Mouse (Mus musculus): ENCODE results near the gene Klk1b1. TPM values are rescaled to one million over a fixed set of nuclear protein-coding genes. Genes with fewer than 3 reads are reported as not detected.

The Klk1b1 gene
- polyA plus RNA-seq (2011; ENCODE audit: insufficient read depth, insufficient read length, low replicate concordance, missing spikeins), result not detected in 2 replicates

DNA sequence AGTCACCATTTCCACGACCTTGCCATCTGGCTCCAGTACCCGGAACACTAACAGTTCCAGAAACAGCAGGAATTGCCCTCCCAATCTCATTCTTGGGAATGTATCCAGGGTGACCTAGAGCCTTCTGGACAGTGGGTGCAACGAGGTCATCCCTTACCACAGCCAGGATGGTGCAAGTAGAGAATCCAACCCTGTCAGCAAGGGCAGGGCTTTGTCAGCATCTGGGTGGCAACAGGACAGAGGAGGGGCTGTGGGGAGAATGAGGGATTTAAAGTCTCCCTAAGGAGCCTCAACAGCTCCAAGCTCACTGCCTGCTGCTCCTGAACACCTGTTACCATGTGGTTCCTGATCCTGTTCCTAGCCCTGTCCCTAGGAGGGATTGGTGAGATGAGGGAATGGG is at the start of gene Klk1b1:
Gene Klk1b1, plus strand, starts transcription at position 301 of the 400 bp plus-strand sequence.
- Histone ChIP-seq H3K4me3 (replicated peaks; ENCODE audit: control insufficient read depth, low read depth, low read length) (no peak within 1 kb of the TSS), H3K4me1 (ENCODE audit: control insufficient read depth, insufficient read depth, low read length) (peaks cover 1% of the 10 kb centered on the region; the same call in 1 of the 2 replicates), H3K27ac (ENCODE audit: control insufficient read depth, insufficient read depth, low read depth, low read length, poor library complexity) (peak within 1 kb of the TSS; percentile 33; the same call in 1 of the 2 replicates)
- WGBS, result 59% methylated on average over 3 of the region's 3 CpGs
- TF ChIP-seq CTCF (IDR thresholded peaks at IDR 0.05; ENCODE audit: control insufficient read depth, insufficient read depth, low read length) (no peak), POLR2A (IDR thresholded peaks at IDR 0.05; ENCODE audit: borderline replicate concordance, control insufficient read depth, low read depth, low read length) (no peak)

DNA sequence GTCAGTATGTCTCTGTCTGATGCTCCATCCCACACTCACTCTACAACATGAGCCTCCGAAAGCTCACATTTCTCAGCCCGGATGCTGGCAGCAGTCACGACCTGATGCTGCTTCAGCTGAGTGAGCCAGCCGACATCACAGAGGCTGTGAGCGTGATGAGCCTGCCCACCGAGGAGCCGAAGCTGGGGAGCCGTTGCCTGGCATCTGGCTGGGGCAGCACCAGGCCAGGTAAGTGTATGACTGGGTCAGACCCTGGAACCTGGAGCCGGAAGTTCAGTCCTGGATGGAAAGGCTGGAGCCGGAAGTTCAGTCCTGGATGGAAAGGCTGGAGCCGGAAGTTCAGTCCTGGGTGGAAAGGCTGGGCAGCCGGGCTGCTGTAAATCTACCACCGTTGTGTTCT is 48.1 kb upstream of the Klk1b1 start:
- H3K4me3 ChIP-seq (replicated peaks; ENCODE audit: control insufficient read depth, low read depth, low read length), result no peak overlapping the region
- 81% methylated on average over 13 of the region's 13 CpGs for WGBS

GRCm38 (mm10) chr7:43918871-43919270 is 47.7 kb upstream of the Klk1b1 start:
- no peak overlapping the region for H3K4me3 ChIP-seq (replicated peaks; ENCODE audit: control insufficient read depth, low read depth, low read length)
- H3K4me1 ChIP-seq (ENCODE audit: control insufficient read depth, insufficient read depth, low read length), result no peaks in the 10 kb centered on the region; the same call in 1 of the 2 replicates
- H3K27ac ChIP-seq (ENCODE audit: control insufficient read depth, insufficient read depth, low read depth, low read length, poor library complexity), result no peak overlapping the region
- TF ChIP-seq CTCF (IDR thresholded peaks at IDR 0.05; ENCODE audit: control insufficient read depth, insufficient read depth, low read length), result no peak
- WGBS, result 62% methylated on average over 8 of the region's 8 CpGs

More for the DNA sequence above, 48.1 kb upstream of the Klk1b1 start:
- Histone ChIP-seq H3K4me1 (ENCODE audit: control insufficient read depth, insufficient read depth, low read length) (no peaks in the 10 kb centered on the region; the same call in 1 of the 2 replicates), H3K27ac (ENCODE audit: control insufficient read depth, insufficient read depth, low read depth, low read length, poor library complexity) (no peak overlapping the region)
- TF ChIP-seq POLR2A (IDR thresholded peaks at IDR 0.05; ENCODE audit: borderline replicate concordance, control insufficient read depth, low read depth, low read length), result no peak
- no peak for TF ChIP-seq CTCF (IDR thresholded peaks at IDR 0.05; ENCODE audit: control insufficient read depth, insufficient read depth, low read length)

DNA sequence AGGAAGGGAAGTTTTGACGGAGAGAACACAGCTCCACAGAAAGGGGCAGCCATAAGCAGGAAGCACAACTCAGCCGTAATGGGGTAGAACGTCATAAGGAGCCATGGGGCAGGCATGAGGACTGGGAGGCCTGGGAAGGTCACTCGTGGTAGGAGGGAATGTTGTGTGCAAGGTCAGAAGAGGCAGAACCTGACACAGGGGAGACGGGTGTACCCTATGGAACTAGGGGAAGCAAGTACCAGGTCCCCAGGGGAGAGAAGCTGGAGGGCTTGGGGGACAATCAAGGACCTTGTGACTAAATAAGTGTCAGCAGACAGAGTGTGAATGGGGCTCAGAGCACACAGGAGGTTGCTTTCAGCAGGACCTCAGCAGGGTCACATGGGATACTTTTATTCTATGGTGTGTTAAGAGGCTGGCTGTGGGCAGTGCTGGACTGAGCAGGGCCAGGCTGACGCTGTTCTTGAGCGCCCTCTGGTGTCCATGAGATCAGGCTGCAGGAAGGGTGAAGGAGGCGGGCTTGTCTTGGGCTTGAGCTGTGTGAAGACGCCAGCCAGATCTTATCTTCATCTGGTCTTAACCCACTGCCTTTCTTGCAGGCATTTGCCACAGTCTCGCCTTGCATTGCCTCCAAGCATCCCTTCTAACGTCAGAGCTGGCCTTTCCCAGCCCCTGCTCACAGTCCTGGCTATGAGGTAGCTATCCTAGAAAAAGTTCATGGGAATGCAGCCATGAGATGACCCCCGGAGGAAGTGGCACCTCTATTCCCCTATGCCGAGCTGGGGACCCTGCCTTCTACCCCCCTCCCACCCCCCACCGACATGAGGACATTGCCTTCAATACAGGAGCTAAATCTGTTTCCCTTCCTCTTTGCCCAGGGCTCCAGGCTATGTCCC is 46.7 kb upstream of the Klk1b1 start:
- 17% methylated on average over 14 of the region's 14 CpGs for WGBS
- peak overlapping the region; percentile 60 for H3K27ac ChIP-seq (ENCODE audit: control insufficient read depth, insufficient read depth, low read depth, low read length, poor library complexity)
- no peak for TF ChIP-seq POLR2A (IDR thresholded peaks at IDR 0.05; ENCODE audit: borderline replicate concordance, control insufficient read depth, low read depth, low read length)
- peak; percentile 93 for TF ChIP-seq CTCF (IDR thresholded peaks at IDR 0.05; ENCODE audit: control insufficient read depth, insufficient read depth, low read length)

GRCm38 (mm10) chr7:43920582-43920981 is 46.0 kb upstream of the Klk1b1 start:
- Histone ChIP-seq H3K4me1 (ENCODE audit: control insufficient read depth, insufficient read depth, low read length) (no peaks in the 10 kb centered on the region; the same call in 1 of the 2 replicates), H3K27ac (ENCODE audit: control insufficient read depth, insufficient read depth, low read depth, low read length, poor library complexity) (peak overlapping the region; percentile 3; the same call in 1 of the 2 replicates), H3K4me3 (replicated peaks; ENCODE audit: control insufficient read depth, low read depth, low read length) (no peak overlapping the region)
- 15% methylated on average over 3 of the region's 3 CpGs for WGBS
- TF ChIP-seq POLR2A (IDR thresholded peaks at IDR 0.05; ENCODE audit: borderline replicate concordance, control insufficient read depth, low read depth, low read length), result no peak
- no peak for TF ChIP-seq CTCF (IDR thresholded peaks at IDR 0.05; ENCODE audit: control insufficient read depth, insufficient read depth, low read length)

More for the DNA sequence above, 46.7 kb upstream of the Klk1b1 start:
- H3K4me1 ChIP-seq (ENCODE audit: control insufficient read depth, insufficient read depth, low read length), result no peaks in the 10 kb centered on the region; the same call in 1 of the 2 replicates
- no peak overlapping the region for H3K4me3 ChIP-seq (replicated peaks; ENCODE audit: control insufficient read depth, low read depth, low read length)

DNA sequence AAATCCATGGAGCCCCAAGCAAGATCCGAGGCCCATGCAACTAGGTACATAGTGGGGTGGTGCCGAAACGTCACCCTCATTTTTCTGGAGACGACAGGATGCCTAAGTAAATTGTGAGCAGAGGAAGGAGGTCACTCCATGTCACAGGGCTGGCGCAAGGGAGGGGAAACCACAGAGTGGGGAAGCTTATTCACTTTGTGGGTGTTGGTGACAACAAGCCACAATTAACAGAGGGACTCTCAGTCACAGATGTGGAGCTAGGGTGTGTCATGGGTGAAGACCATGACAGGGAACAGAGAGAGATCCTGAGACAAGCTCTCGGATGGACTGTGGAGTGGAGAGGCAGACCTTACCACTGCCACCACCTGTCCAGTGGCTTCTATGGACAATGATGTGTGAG is 45.5 kb upstream of the Klk1b1 start:
- Histone ChIP-seq H3K4me3 (replicated peaks; ENCODE audit: control insufficient read depth, low read depth, low read length) (no peak overlapping the region), H3K4me1 (ENCODE audit: control insufficient read depth, insufficient read depth, low read length) (no peaks in the 10 kb centered on the region; the same call in 1 of the 2 replicates), H3K27ac (ENCODE audit: control insufficient read depth, insufficient read depth, low read depth, low read length, poor library complexity) (peak overlapping the region; percentile 3; the same call in 1 of the 2 replicates)
- WGBS, result 34% methylated on average over 6 of the region's 6 CpGs
- no peak for TF ChIP-seq POLR2A (IDR thresholded peaks at IDR 0.05; ENCODE audit: borderline replicate concordance, control insufficient read depth, low read depth, low read length)
- no peak for TF ChIP-seq CTCF (IDR thresholded peaks at IDR 0.05; ENCODE audit: control insufficient read depth, insufficient read depth, low read length)

GRCm38 (mm10) chr7:43921941-43922340 is 44.6 kb upstream of the Klk1b1 start:
- WGBS, result 78% methylated on average over 2 of the region's 2 CpGs
- TF ChIP-seq POLR2A (IDR thresholded peaks at IDR 0.05; ENCODE audit: borderline replicate concordance, control insufficient read depth, low read depth, low read length) (no peak), CTCF (IDR thresholded peaks at IDR 0.05; ENCODE audit: control insufficient read depth, insufficient read depth, low read length) (no peak)
- H3K27ac ChIP-seq (ENCODE audit: control insufficient read depth, insufficient read depth, low read depth, low read length, poor library complexity), result no peak overlapping the region
- no peaks in the 10 kb centered on the region; the same call in 1 of the 2 replicates for H3K4me1 ChIP-seq (ENCODE audit: control insufficient read depth, insufficient read depth, low read length)
- H3K4me3 ChIP-seq (replicated peaks; ENCODE audit: control insufficient read depth, low read depth, low read length), result no peak overlapping the region

DNA sequence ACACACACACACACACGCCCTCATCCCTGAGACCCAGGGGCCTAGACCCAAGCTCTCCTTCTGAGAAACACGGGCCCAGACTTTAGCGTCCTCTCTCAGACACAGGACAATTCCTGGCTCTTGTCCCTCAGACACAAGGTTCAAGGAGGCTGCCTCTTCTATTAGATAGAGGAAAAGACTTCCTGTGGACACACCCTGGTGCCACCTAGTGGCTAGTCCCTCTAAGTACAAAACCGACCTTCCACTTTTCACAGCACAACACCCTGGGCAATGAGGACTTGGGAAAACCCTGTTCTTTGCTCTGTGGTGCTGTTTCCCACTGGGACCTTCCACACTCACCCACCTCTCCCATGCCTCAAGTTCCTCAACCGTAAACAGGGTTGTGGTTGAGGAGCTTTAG is 40.6 kb upstream of the Klk1b1 start:
- H3K4me3 ChIP-seq (replicated peaks; ENCODE audit: control insufficient read depth, low read depth, low read length), result no peak overlapping the region
- WGBS, result 61% methylated on average over 5 of the region's 5 CpGs
- TF ChIP-seq POLR2A (IDR thresholded peaks at IDR 0.05; ENCODE audit: borderline replicate concordance, control insufficient read depth, low read depth, low read length) (no peak), CTCF (IDR thresholded peaks at IDR 0.05; ENCODE audit: control insufficient read depth, insufficient read depth, low read length) (no peak)
- H3K4me1 ChIP-seq (ENCODE audit: control insufficient read depth, insufficient read depth, low read length), result no peaks in the 10 kb centered on the region; the same call in 1 of the 2 replicates
- H3K27ac ChIP-seq (ENCODE audit: control insufficient read depth, insufficient read depth, low read depth, low read length, poor library complexity), result no peak overlapping the region

Data from bone marrow, adult 2 months (tissue).